Mouse (Mus musculus) stomach, embryonic 16.5 days (tissue): ENCODE data around the gene Nlrc3. TPM values are rescaled to one million over a fixed set of nuclear protein-coding genes. Genes with fewer than 3 reads are reported as not detected.
"Not testable (repeated sequence)": the region's sequence is repeated elsewhere in the genome, so short reads cannot be mapped to it uniquely, and the experiment has no call there.

Source experiments
- ATAC-seq: fragments of 200-750 bp; cut with Nextera tagmentation; 2 replicates; pipeline ENCODE4 v1.8.0; 2017; ENCODE audit warnings: moderate number of reproducible peaks, moderate TSS enrichment; ENCODE audit not compliant: insufficient read depth, low FRiP score
- H3K27ac ChIP-seq: fragments of 300-500 bp; sonication (generic); 2 replicates; pipeline ENCODE4 v1.5.1; 2014; ENCODE audit warnings: low read length
- H3K27me3 ChIP-seq: fragments of 300-500 bp; sonication (generic); 2 replicates; pipeline ENCODE4 v1.6.1; 2014; ENCODE audit warnings: low read length, control low read depth, mixed read lengths; ENCODE audit not compliant: control insufficient read depth, insufficient read depth
- H3K36me3 ChIP-seq: fragments of 300-500 bp; sonication (generic); 2 replicates; pipeline ENCODE4 v1.6.1; 2014; ENCODE audit warnings: low read length; ENCODE audit not compliant: control insufficient read depth, insufficient read depth
- H3K4me1 ChIP-seq: fragments of 300-500 bp; sonication (generic); 2 replicates; pipeline ENCODE4 v1.6.1; 2014; ENCODE audit warnings: low read length, control low read depth, mixed read lengths; ENCODE audit not compliant: control insufficient read depth, insufficient read depth
- H3K4me2 ChIP-seq: fragments of 300-500 bp; sonication (generic); 2 replicates; pipeline ENCODE4 v1.6.1; 2014; ENCODE audit warnings: low read depth, low read length, mixed read lengths
- H3K4me3 ChIP-seq: fragments of 300-500 bp; sonication (generic); replicated peaks from 2 replicates; pipeline ENCODE4 v1.5.1; 2014; ENCODE audit warnings: mild to moderate bottlenecking, low read length
- H3K9ac ChIP-seq: fragments of 300-500 bp; sonication (generic); 2 replicates; pipeline ENCODE4 v1.6.1; 2014; ENCODE audit warnings: low read length
- H3K9me3 ChIP-seq: fragments of 300-500 bp; sonication (generic); replicated peaks from 2 replicates; pipeline ENCODE4 v1.6.1; 2016; ENCODE audit warnings: low read length, control low read depth; ENCODE audit not compliant: control insufficient read depth
- WGBS: fragments of 180-500 bp; shearing (Covaris S2); extraction: QIAGEN DNeasy Blood & Tissue Kit; methylation state at CpG from one replicate; pipeline ENCODE4 v1.1.7; 2014; 5-methylcytosine and 5-hydroxymethylcytosine counted together
- polyA plus RNA-seq: library from polyadenylated mRNA; unstranded; fragments of >200 nt; fragmentation: Nextera tagmentation; extraction: Ambion mirVana; gene quantifications from 2 replicates; pipeline ENCODE4 v1.2.1, GENCODE M21; 2015

Gene Nlrc3
- 0.71 and 0.99 TPM in 2 replicates for polyA plus RNA-seq

- no peaks in the 10 kb centered on the region for H3K27me3 ChIP-seq
- no peak within 1 kb of the TSS for H3K27ac ChIP-seq
- H3K4me2 ChIP-seq: 0 out of 2 replicates have a peak within 1 kb of the TSS, but pooled peaks have one; percentile 5
- no peak within 1 kb of the TSS; the same call in 1 of the 2 replicates for H3K9ac ChIP-seq
- H3K9me3 ChIP-seq: no peaks in the 10 kb centered on the region
- H3K4me1 ChIP-seq: 0 out of 2 replicates have a peak, but pooled peaks cover 3% of the 10 kb centered on the region
- 71% methylated on average over 4 of the region's 4 CpGs for WGBS
- no peak within 1 kb of the TSS for H3K4me3 ChIP-seq
- 0 out of 2 replicates have a peak, but pooled peaks have one; percentile 16 for ATAC-seq
- H3K36me3 ChIP-seq: peaks cover 2% of the 10 kb centered on the region; the same call in 1 of the 2 replicates
These were observed at the start of gene Nlrc3 for GRCm38 (mm10) chr16:3976251-3976671. TSS of gene Nlrc3 (minus strand) at chr16:3976632.

- no peak for ATAC-seq
- Histone ChIP-seq H3K4me1 (no peaks in the 10 kb centered on the region), H3K36me3 (no peaks in the 10 kb centered on the region), H3K9me3 (no peaks in the 10 kb centered on the region), H3K4me3 (no peak overlapping the region), H3K27me3 (no peaks in the 10 kb centered on the region), H3K9ac (no peak overlapping the region), H3K27ac (no peak overlapping the region), H3K4me2 (no peak overlapping the region)
- WGBS: 75% methylated on average over 4 of the region's 4 CpGs
These were observed 46.3 kb upstream of the Nlrc3 start for GRCm38 (mm10) chr16:4022719-4023118.

- Histone ChIP-seq H3K4me3 (no peak overlapping the region), H3K36me3 (no peaks in the 10 kb centered on the region), H3K4me1 (no peaks in the 10 kb centered on the region), H3K4me2 (no peak overlapping the region), H3K27ac (no peak overlapping the region), H3K27me3 (no peaks in the 10 kb centered on the region), H3K9ac (no peak overlapping the region), H3K9me3 (no peaks in the 10 kb centered on the region)
- 86% methylated on average over 1 of the region's 1 CpGs for WGBS
- no peak for ATAC-seq
These were observed 44.8 kb upstream of the Nlrc3 start for GRCm38 (mm10) chr16:4021241-4021640.

- H3K36me3 ChIP-seq, H3K27me3 ChIP-seq, H3K4me1 ChIP-seq, H3K4me3 ChIP-seq, H3K9me3 ChIP-seq, ATAC-seq, H3K9ac ChIP-seq, H3K27ac ChIP-seq, H3K4me2 ChIP-seq: not testable (repeated sequence)
- WGBS: 71% methylated on average over 6 of the region's 6 CpGs
These were observed 41.0 kb upstream of the Nlrc3 start for GRCm38 (mm10) chr16:4017466-4017865.

- H3K27ac ChIP-seq, H3K9me3 ChIP-seq, ATAC-seq, H3K9ac ChIP-seq, H3K4me2 ChIP-seq, H3K4me1 ChIP-seq, H3K4me3 ChIP-seq, H3K36me3 ChIP-seq, H3K27me3 ChIP-seq: not testable (repeated sequence)
- WGBS: 74% methylated on average over 17 of the region's 17 CpGs
These were observed 40.4 kb upstream of the Nlrc3 start for GRCm38 (mm10) chr16:4016786-4017185.

- Histone ChIP-seq H3K9ac (no peak overlapping the region), H3K4me1 (no peaks in the 10 kb centered on the region), H3K27me3 (no peaks in the 10 kb centered on the region), H3K4me3 (no peak overlapping the region), H3K4me2 (no peak overlapping the region), H3K27ac (no peak overlapping the region), H3K9me3 (no peaks in the 10 kb centered on the region), H3K36me3 (no peaks in the 10 kb centered on the region)
- WGBS: 80% methylated on average over 5 of the region's 5 CpGs
- no peak for ATAC-seq
These were observed 37.7 kb upstream of the Nlrc3 start for GRCm38 (mm10) chr16:4014040-4014668.

- Histone ChIP-seq H3K9ac (no peak overlapping the region), H3K4me3 (no peak overlapping the region), H3K36me3 (no peaks in the 10 kb centered on the region), H3K27me3 (no peaks in the 10 kb centered on the region), H3K4me2 (no peak overlapping the region), H3K4me1 (no peaks in the 10 kb centered on the region), H3K9me3 (no peaks in the 10 kb centered on the region), H3K27ac (no peak overlapping the region)
- ATAC-seq: no peak; the same call in 1 of the 2 replicates
- WGBS: 67% methylated on average over 4 of the region's 4 CpGs
These were observed 36.6 kb upstream of the Nlrc3 start for GRCm38 (mm10) chr16:4012882-4013570.

- Histone ChIP-seq H3K4me2 (peak within 1 kb of the TSS; percentile 80), H3K4me1 (peaks cover 14% of the 10 kb centered on the region), H3K27ac (peak within 1 kb of the TSS; percentile 89), H3K9me3 (no peaks in the 10 kb centered on the region), H3K27me3 (no peaks in the 10 kb centered on the region), H3K36me3 (0 out of 2 replicates have a peak, but pooled peaks cover 3% of the 10 kb centered on the region), H3K9ac (peak within 1 kb of the TSS; percentile 89), H3K4me3 (peak within 1 kb of the TSS; percentile 81)
- ATAC-seq: peak; percentile 97
- under 1% methylated on average over 58 of the region's 58 CpGs for WGBS
These were observed 27.3 kb upstream of the Nlrc3 start, which contains the start of gene Slx4 for GRCm38 (mm10) chr16:4003489-4004398. TSS of gene Slx4 (minus strand) at chr16:4003770.
